Mouse (Mus musculus): Measurements from ENCODE around the gene Hvcn1. TPM values are rescaled to one million over a fixed set of nuclear protein-coding genes. Genes with fewer than 3 reads are reported as not detected.

The Hvcn1 gene
- polyA plus RNA-seq, 1 experiment from 2014 or later: 1.4 TPM

DNA sequence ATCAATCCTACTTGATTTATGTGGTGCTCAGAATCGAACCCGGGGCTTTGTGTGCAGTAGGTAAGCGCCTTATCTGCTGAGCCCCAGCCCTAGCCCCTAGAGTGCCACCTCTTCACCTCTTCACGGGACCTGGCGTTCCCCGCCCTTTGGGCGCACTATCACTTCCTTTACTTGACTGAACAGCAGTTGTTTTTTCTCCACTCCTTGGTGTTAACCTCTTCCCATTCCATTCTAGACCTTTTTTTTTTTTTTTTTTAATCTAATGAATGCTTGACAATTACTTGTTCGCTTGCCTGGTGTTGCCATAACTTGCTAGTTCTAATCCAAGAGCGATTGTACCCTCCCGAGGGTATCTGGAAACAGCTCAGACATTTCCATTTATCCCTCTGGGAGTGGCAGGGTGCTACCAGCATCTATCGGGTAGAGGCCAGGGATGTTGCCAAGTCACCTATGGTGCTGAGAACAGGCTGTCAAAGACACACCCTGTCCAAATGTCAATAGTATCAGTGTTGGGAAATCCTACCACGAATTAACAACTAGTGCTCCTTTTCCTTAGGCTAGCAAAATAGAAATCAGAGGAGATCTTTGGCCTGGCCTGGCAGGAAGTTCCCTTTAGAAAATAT lies 73.3 kb downstream of the Hvcn1 start:
- H3K27ac ChIP-seq: no peak overlapping the region

GRCm38 (mm10) chr5:122280422-122280826 lies 73.8 kb downstream of the Hvcn1 start:
- H3K27ac ChIP-seq: no peak overlapping the region
- no peak overlapping the region for H3K4me3 ChIP-seq (replicated peaks)
- ATAC-seq (ENCODE audit: low read depth): no peak
- H3K4me2 ChIP-seq: peak overlapping the region; percentile 24; the same call in 1 of the 2 replicates
- peaks cover 29% of the 10 kb centered on the region for H3K27me3 ChIP-seq
- WGBS (ENCODE audit: insufficient replicate concordance): 44% methylated on average over 6 of the region's 6 CpGs
- H3K4me1 ChIP-seq (replicated peaks): peaks cover 37% of the 10 kb centered on the region
- H3K9me3 ChIP-seq (replicated peaks): no peaks in the 10 kb centered on the region
- H3K36me3 ChIP-seq: no peaks in the 10 kb centered on the region
- no peak for DNase-seq
- no peak overlapping the region for H3K9ac ChIP-seq

More for the DNA sequence above, 73.3 kb downstream of the Hvcn1 start:
- ATAC-seq (ENCODE audit: low read depth) (no peak), DNase-seq (no peak)
- Histone ChIP-seq H3K9me3 (replicated peaks) (no peaks in the 10 kb centered on the region), H3K4me2 (no peak overlapping the region), H3K4me3 (replicated peaks) (no peak overlapping the region), H3K9ac (no peak overlapping the region), H3K4me1 (replicated peaks) (peaks cover 35% of the 10 kb centered on the region), H3K27me3 (peaks cover 29% of the 10 kb centered on the region), H3K36me3 (no peaks in the 10 kb centered on the region)
- WGBS (ENCODE audit: insufficient replicate concordance): 54% methylated on average over 12 of the region's 12 CpGs

- WGBS (ENCODE audit: insufficient replicate concordance): 34% methylated on average over 19 of the region's 19 CpGs
- Histone ChIP-seq H3K27ac (no peak overlapping the region), H3K36me3 (no peaks in the 10 kb centered on the region), H3K27me3 (peaks cover 29% of the 10 kb centered on the region), H3K9ac (no peak overlapping the region), H3K9me3 (replicated peaks) (no peaks in the 10 kb centered on the region), H3K4me2 (peak overlapping the region; percentile 24), H3K4me1 (replicated peaks) (peaks cover 41% of the 10 kb centered on the region), H3K4me3 (replicated peaks) (no peak overlapping the region)
- no peak for DNase-seq
- no peak for ATAC-seq (ENCODE audit: low read depth)
Measured at GRCm38 (mm10) chr5:122280827-122281462, 74.3 kb downstream of the Hvcn1 start.

GRCm38 (mm10) chr5:122283828-122284182 lies 77.2 kb downstream of the Hvcn1 start:
- ATAC-seq (ENCODE audit: low read depth): no peak
- peak overlapping the region; percentile 29; the same call in 1 of the 2 replicates for H3K9ac ChIP-seq
- 19% methylated on average over 2 of the region's 2 CpGs for WGBS (ENCODE audit: insufficient replicate concordance)
- H3K27me3 ChIP-seq: peaks cover 29% of the 10 kb centered on the region
- no peaks in the 10 kb centered on the region for H3K9me3 ChIP-seq (replicated peaks)
- H3K36me3 ChIP-seq: peaks cover 4% of the 10 kb centered on the region
- peak overlapping the region; percentile 43 for H3K27ac ChIP-seq
- peak overlapping the region; percentile 97; the same call in 1 of the 2 replicates for H3K4me3 ChIP-seq (replicated peaks)
- no peak for DNase-seq
- H3K4me2 ChIP-seq: peak overlapping the region; percentile 100
- peaks cover 69% of the 10 kb centered on the region for H3K4me1 ChIP-seq (replicated peaks)

DNA sequence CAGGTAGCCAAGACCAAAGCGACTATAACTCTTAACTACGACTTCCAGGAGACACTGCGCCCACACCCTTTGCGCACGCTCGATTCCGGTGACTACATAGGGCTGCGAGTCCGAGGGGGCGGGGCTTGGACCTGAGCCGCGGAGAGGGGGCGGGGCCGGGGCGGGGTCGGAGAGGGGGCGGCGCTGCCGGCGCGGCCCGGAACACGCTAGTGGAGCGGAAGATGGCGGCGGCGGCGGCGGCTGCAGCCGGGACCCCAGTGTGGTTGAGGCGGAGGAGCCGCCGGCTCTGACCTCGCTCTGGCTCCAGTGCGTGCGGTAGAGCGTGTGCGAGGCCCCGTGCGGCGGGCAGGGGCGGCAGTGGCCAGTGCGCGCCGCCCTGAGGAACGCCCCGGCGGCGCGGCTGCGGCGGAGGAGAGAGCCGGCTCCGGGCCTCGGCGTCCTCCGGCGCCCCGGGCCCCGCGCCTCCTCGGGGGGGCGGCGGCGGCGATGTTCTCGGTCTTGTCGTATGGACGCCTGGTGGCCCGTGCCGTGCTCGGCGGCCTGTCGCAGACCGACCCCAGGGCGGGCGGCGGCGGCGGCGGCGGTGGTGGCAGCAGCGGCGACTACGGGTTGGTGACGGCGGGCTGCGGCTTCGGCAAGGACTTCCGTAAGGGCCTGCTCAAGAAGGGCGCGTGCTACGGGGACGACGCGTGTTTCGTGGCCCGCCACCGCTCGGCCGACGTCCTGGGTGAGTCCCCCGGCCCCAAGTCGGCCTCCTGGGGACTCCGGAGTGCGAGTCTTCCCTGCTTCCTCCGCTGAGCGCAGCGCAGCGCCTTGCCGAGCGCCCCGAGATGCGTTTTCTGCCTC lies 77.8 kb downstream of the Hvcn1 start, which contains the start of gene Pptc7:
Gene Pptc7, plus strand, starts transcription at position 183 of the 846 bp plus-strand sequence.
- DNase-seq (peak; percentile 86), ATAC-seq (ENCODE audit: low read depth) (peak; percentile 91)
- WGBS (ENCODE audit: insufficient replicate concordance): under 1% methylated on average over 85 of the region's 114 CpGs
- H3K27ac ChIP-seq: peak within 1 kb of the TSS; percentile 75
- H3K4me1 ChIP-seq (replicated peaks): peaks cover 73% of the 10 kb centered on the region
- no peaks in the 10 kb centered on the region for H3K9me3 ChIP-seq (replicated peaks)
- peak within 1 kb of the TSS; percentile 97 for H3K4me3 ChIP-seq (replicated peaks)
- H3K9ac ChIP-seq: peak within 1 kb of the TSS; percentile 91
- H3K27me3 ChIP-seq: peaks cover 29% of the 10 kb centered on the region
- H3K36me3 ChIP-seq: peaks cover 8% of the 10 kb centered on the region
- H3K4me2 ChIP-seq: peak within 1 kb of the TSS; percentile 100

DNA sequence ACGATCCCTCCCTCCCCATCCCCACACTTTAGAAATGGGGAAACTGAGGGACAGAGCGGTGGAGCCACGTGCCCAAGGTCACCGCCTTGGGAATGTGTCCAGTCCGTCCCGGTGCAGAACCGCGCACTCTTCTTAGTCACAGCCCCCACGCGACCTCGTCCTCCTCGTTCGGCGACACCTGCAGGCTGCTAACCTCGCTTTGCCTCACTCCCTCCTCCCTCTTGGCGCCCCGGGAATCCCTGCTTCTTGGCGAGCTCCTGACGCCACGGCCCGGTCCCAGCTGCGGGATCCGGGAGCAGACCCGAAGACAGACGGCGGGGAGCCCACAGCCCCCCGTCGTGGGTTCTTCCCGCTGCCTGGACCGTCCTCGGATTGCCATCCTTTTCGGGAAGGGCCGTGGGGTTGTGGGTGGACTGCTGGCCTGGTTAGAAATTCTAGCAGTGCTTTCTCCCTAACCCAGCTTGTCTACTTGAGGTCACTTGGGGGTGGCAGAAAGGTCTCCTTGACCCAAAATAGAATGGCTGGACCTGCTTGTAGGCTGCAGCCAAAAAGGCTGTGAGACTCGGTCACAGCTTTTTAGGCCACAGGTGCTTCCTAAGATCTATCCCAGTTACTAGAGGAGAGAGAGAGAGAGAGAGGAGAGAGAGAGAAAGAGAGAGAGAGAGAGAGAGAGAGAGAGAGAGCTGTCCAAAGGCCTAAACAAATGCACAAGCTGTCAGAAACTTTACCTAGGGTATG lies 78.6 kb downstream of the Hvcn1 start:
- peak overlapping the region; percentile 75 for H3K27ac ChIP-seq
- WGBS (ENCODE audit: insufficient replicate concordance): 1% methylated on average over 30 of the region's 34 CpGs
- peak; percentile 44 for DNase-seq

DNA sequence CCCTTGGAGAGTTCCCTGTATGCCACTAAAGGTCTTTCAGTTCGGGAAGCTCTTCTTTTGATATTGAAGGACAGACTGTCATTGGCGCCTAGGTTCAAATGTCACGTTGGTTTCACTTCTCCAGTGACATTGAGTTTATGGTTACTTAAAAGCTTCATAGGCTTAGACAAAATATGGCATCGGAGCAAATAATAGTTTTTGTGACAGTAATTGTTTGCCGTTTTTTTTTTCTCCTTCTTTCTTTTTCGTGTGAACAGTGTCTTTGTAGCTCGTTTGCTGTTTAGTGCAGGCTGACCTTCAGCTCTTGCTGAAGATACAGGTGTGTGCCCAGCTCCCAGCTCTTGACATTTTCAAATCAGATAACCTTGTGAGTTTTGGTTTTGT lies 79.2 kb downstream of the Hvcn1 start:
- Histone ChIP-seq H3K27me3 (peaks cover 17% of the 10 kb centered on the region), H3K4me3 (replicated peaks) (peak overlapping the region; percentile 97), H3K4me1 (replicated peaks) (peaks cover 67% of the 10 kb centered on the region), H3K36me3 (peaks cover 14% of the 10 kb centered on the region), H3K9me3 (replicated peaks) (no peaks in the 10 kb centered on the region), H3K9ac (peak overlapping the region; percentile 91), H3K4me2 (peak overlapping the region; percentile 100), H3K27ac (no peak overlapping the region)
- 49% methylated on average over 7 of the region's 7 CpGs for WGBS (ENCODE audit: insufficient replicate concordance)
- DNase-seq: no peak
- ATAC-seq (ENCODE audit: low read depth): no peak

More for the DNA sequence above, 78.6 kb downstream of the Hvcn1 start:
- H3K4me3 ChIP-seq (replicated peaks): peak overlapping the region; percentile 97
- H3K9me3 ChIP-seq (replicated peaks): no peaks in the 10 kb centered on the region
- peaks cover 68% of the 10 kb centered on the region for H3K4me1 ChIP-seq (replicated peaks)
- peak overlapping the region; percentile 100 for H3K4me2 ChIP-seq
- H3K27me3 ChIP-seq: peaks cover 23% of the 10 kb centered on the region
- ATAC-seq (ENCODE audit: low read depth): peak; percentile 46
- peaks cover 14% of the 10 kb centered on the region for H3K36me3 ChIP-seq
- H3K9ac ChIP-seq: peak overlapping the region; percentile 91

- Histone ChIP-seq H3K27ac (no peak overlapping the region), H3K4me3 (replicated peaks) (peak overlapping the region; percentile 97), H3K4me1 (replicated peaks) (peaks cover 67% of the 10 kb centered on the region), H3K36me3 (peaks cover 14% of the 10 kb centered on the region), H3K9me3 (replicated peaks) (no peaks in the 10 kb centered on the region), H3K9ac (peak overlapping the region; percentile 91), H3K4me2 (peak overlapping the region; percentile 100), H3K27me3 (peaks cover 13% of the 10 kb centered on the region)
- 76% methylated on average over 10 of the region's 10 CpGs for whole genome bisulfite sequencing (ENCODE audit: insufficient replicate concordance)
- no peak for DNase-seq
- no peak for ATAC-seq (ENCODE audit: low read depth)
Measured at GRCm38 (mm10) chr5:122286191-122286590, 79.6 kb downstream of the Hvcn1 start.

- no peak for DNase-seq
- H3K27me3 ChIP-seq: 0 out of 2 replicates have a peak, but pooled peaks cover 6% of the 10 kb centered on the region
- no peak overlapping the region for H3K27ac ChIP-seq
- H3K4me1 ChIP-seq (replicated peaks): peaks cover 71% of the 10 kb centered on the region
- H3K4me3 ChIP-seq (replicated peaks): no peak overlapping the region
- no peaks in the 10 kb centered on the region for H3K9me3 ChIP-seq (replicated peaks)
- no peak overlapping the region for H3K9ac ChIP-seq
- 0 out of 2 replicates have a peak overlapping the region, but pooled peaks have one; percentile 7 for H3K4me2 ChIP-seq
- peaks cover 14% of the 10 kb centered on the region for H3K36me3 ChIP-seq
- 47% methylated on average over 4 of the region's 4 CpGs for WGBS (ENCODE audit: insufficient replicate concordance)
- ATAC-seq (ENCODE audit: low read depth): no peak
Measured at GRCm38 (mm10) chr5:122287026-122287425, 80.4 kb downstream of the Hvcn1 start.

DNA sequence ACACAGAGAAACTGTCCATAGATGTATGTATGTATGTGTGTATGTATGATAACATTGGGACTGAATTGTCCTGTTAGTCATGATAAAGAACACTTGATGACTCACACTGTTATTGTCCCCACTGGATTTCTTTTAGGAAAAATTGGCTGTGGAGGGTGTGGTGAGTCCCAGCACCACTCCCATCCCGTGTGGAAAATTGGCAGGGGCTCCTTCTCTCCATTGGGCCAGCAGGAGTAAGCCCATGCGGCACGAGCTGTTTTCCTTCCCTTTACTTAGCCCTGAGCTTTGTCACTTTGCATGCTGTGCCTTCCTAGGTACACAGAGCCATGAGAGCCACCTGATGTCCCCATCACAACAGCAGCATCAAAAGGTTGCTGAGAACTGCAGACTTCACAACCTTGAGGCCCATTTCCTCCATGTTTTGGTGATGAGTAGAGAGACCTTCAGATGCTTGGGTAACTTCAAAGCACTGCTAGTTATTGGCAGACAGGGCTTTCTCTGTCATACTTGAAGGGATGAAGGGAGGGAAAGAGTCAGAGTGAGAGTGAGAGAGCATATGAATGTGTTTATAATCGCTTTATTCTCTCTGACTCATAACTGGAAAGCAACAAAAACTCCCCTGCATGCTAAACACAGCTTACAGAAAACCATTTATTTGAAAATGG lies 81.7 kb downstream of the Hvcn1 start:
- H3K27ac ChIP-seq: no peak overlapping the region
- ATAC-seq (ENCODE audit: low read depth) (no peak), DNase-seq (no peak)
- H3K4me3 ChIP-seq (replicated peaks): no peak overlapping the region
- 73% methylated on average over 4 of the region's 4 CpGs for WGBS (ENCODE audit: insufficient replicate concordance)
- H3K9ac ChIP-seq: no peak overlapping the region
- H3K9me3 ChIP-seq (replicated peaks): no peaks in the 10 kb centered on the region
- peaks cover 80% of the 10 kb centered on the region for H3K4me1 ChIP-seq (replicated peaks)
- H3K36me3 ChIP-seq: peaks cover 14% of the 10 kb centered on the region
- no peaks in the 10 kb centered on the region for H3K27me3 ChIP-seq
- H3K4me2 ChIP-seq: no peak overlapping the region

All from liver, embryonic 13.5 days (tissue).